Mouse (Mus musculus): Measurements from ENCODE around the gene Tulp2.
"Not testable (repeated sequence)": the region's sequence is repeated elsewhere in the genome, so short reads cannot be mapped to it uniquely, and the experiment has no call there.

Gene Tulp2

GRCm38 (mm10) chr7:45488293-45489204, 6.9 kb downstream of the Tulp2 start, which contains the start of gene Dhdh:
Dhdh (minus strand) TSS chr7:45488805.
- DNase-seq = peak; percentile 80

- no peak for DNase-seq
These were observed 7.9 kb downstream of the Tulp2 start for GRCm38 (mm10) chr7:45489578-45489977.

GRCm38 (mm10) chr7:45490822-45491221, 9.1 kb downstream of the Tulp2 start:
- peak; percentile 48 for DNase-seq

GRCm38 (mm10) chr7:45491264-45491663, 9.6 kb downstream of the Tulp2 start:
- no peak for DNase-seq

- DNase-seq = no peak
These were observed 10.7 kb downstream of the Tulp2 start for GRCm38 (mm10) chr7:45492225-45492844.

- DNase-seq = no peak
These were observed 11.3 kb downstream of the Tulp2 start for GRCm38 (mm10) chr7:45492951-45493350.

- DNase-seq = no peak
These were observed 12.9 kb downstream of the Tulp2 start for GRCm38 (mm10) chr7:45494548-45494947.

- no peak for DNase-seq
These were observed 16.8 kb downstream of the Tulp2 start for GRCm38 (mm10) chr7:45498427-45498826.

GRCm38 (mm10) chr7:45507583-45507982, 25.9 kb downstream of the Tulp2 start:
- DNase-seq = no peak

- no peak for DNase-seq
These were observed 26.9 kb downstream of the Tulp2 start for GRCm38 (mm10) chr7:45508561-45508960.

GRCm38 (mm10) chr7:45509181-45509882, 27.7 kb downstream of the Tulp2 start:
- no peak for DNase-seq

GRCm38 (mm10) chr7:45509912-45510787, 28.5 kb downstream of the Tulp2 start, which contains the start of gene Nucb1:
Nucb1 (minus strand) TSS chr7:45510406.
- peak; percentile 97 for DNase-seq

- no peak for DNase-seq
These were observed 32.7 kb downstream of the Tulp2 start for GRCm38 (mm10) chr7:45514411-45514810.

GRCm38 (mm10) chr7:45515436-45515835, 33.8 kb downstream of the Tulp2 start:
- DNase-seq = peak; percentile 45

GRCm38 (mm10) chr7:45516846-45517245, 35.2 kb downstream of the Tulp2 start:
- DNase-seq = not testable (repeated sequence)

- no peak for DNase-seq
These were observed 36.9 kb downstream of the Tulp2 start for GRCm38 (mm10) chr7:45518618-45519017.

GRCm38 (mm10) chr7:45519345-45520120, 37.9 kb downstream of the Tulp2 start:
- no peak for DNase-seq

GRCm38 (mm10) chr7:45520605-45521004, 38.9 kb downstream of the Tulp2 start:
- no peak for DNase-seq

GRCm38 (mm10) chr7:45521728-45522184, 40.1 kb downstream of the Tulp2 start:
- peak; percentile 96 for DNase-seq

- DNase-seq = no peak
These were observed 40.6 kb downstream of the Tulp2 start for GRCm38 (mm10) chr7:45522194-45522752.

Measured in embryo, embryonic 11 days (tissue).